Mouse (Mus musculus): ENCODE measurements around the gene Fam217b.

- TF ChIP-seq CTCF (IDR thresholded peaks at IDR 0.05) (no peak), EP300 (IDR thresholded peaks at IDR 0.05) (no peak)
Measured at GRCm38 (mm10) chr2:178416427-178416826, 2.1 kb downstream of the Fam217b start.
